Mouse (Mus musculus): ENCODE data around the gene Dppa2.

DNA sequence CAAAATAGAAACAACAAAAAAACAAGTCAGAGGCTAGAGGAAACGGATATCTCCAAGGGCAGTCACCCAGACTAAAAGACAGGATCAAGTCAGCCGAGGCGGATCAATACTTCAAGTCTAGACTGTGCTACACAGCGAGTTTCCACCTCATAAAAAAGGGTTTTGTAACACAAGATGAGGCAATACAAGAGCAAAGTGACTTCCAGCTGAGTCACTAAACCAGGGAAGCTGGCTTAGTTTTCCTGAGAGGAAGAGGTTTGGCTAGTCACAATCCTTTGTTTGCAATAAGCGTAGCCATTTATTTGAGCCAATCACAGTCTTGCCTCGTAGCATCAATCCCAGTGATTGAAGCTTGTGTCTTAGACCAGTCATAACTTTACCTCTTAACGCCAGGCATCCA, at the start of gene Dppa2:
- TF ChIP-seq POLR2A (IDR thresholded peaks at IDR 0.05; ENCODE audit: low read depth, low read length) (no peak), CTCF (IDR thresholded peaks at IDR 0.05; ENCODE audit: borderline replicate concordance, insufficient read depth, low read length) (no peak)
